Mouse (Mus musculus) layer of hippocampus, postnatal 10 days (tissue): ENCODE results near the gene Zbtb9. TPM values are rescaled to one million over a fixed set of nuclear protein-coding genes. Genes with fewer than 3 reads are reported as not detected.

ENCODE experiments used
- DNase-seq, 2 experiments: peaks; one replicate each; pipeline ENCODE4 v3.0.0; 2021; ENCODE audit warnings: low spot score in 2 of 2
- microRNA-seq, 2 experiments: library from miRNA; unstranded; fragments of <30 nt; microRNA quantifications; one replicate each; pipeline ENCODE4 v1.2.0; 2021
- total RNA-seq, 2 experiments: library from RNA; stranded (reverse); gene quantifications; 2 replicates each; pipeline ENCODE4 v1.2.3; 2021

Zbtb9 gene
- total RNA-seq, 2 experiments from 2014 or later, result 11.8 to 14.0 TPM

DNA sequence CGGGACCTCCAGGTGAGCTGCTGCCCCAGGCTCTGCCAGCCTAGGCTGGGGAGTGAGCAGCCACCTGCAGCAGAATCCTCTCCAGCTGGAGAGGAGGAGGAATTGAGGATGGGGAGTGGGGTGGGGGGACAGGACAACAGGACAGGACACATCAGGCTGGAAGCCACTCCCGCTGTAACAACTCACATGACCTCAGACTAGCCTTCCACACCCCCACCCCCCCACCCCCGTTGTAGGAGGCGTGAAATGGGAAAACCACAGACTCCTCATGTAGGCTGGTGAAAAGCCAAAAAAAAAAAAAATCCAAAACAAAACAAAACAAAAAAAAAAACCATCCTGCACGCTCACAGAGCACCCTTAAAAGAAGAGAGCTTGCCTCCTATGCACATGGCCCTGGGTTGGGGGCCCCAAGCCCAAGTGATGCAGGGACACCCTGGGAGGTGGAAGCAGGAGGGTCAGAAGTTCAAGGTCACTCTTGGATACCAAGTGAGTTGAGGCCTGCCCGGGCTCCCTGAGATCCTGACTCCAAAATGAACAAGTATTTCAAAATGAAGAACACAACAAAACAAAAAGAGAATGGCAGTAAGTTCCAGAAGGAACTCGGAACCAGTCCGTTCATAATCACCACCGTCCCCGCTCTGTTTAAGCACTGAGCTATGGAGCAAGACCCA lies 66.6 kb downstream of the Zbtb9 start:
- no peak for DNase-seq

DNA sequence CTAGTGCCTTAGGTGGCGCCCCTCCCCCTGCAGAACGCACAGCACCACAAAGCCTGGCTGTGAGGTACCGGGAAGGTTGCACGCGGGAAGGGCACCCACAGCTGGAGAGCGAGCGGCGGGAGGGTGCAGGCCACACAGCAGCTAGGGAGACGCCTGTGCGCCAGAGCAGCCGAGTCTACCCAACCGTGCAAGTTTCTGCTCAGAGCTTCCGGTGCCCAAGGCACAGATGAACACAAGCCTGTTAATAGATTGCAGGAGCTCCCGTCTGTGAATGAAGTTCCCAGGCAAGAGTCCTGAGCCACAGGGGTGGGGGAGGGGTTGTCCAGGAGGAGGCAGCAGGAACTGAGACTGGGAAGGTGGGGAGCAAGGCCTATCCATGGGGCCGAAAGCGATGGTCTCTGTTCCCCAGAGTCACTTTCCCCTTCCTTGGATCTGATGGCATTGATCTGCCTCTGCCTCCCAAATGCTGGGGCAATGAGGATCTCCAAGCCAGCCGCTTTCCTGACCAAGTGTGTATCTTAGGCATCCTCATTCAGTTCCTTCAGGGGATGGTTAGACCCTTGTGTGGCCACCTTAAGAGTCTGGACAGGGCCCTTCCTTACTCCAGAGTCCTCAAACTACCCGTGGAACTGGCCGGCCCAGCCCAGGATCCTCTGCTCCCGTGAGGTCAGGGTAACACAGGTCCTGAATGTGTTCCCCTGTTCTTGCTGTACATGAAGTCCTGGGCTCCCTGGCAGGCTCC lies 67.5 kb downstream of the Zbtb9 start:
- no peak for DNase-seq

DNA sequence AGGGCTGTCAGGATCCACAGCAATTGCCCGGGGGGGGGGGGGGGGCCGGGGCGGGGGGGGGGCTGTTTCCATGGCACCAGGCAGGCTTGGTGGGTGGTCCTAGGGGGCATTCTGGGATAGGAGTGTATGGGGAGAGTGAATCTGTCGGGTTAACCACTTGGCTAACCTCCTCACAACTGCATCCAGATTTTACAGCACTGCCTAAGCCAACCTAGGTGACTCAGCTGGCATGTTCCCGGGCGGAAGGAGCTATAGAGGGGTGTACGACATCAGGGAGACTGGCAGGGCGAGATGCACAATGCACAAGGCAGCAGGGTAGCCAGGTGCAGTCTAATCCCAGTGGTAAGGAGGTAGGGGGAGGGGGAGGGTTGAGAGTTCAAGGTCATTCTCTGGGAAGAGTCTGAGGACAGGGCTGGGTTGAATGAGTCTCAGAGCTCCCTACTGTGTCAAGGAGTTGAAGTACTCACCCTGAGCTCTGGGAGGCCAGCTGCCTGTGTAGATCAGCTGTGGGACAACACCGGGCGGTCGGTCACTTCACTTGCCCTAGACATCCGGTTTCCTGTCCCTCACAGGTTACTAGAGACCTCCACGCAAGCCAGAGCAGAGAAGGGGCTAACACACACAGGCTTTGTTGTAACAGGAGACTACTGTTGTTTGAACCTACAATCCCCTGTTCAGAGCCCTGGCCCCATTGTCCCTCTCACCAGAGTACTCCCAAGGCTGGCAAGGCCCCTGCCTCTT lies 68.2 kb downstream of the Zbtb9 start:
- DNase-seq, result no peak

DNA sequence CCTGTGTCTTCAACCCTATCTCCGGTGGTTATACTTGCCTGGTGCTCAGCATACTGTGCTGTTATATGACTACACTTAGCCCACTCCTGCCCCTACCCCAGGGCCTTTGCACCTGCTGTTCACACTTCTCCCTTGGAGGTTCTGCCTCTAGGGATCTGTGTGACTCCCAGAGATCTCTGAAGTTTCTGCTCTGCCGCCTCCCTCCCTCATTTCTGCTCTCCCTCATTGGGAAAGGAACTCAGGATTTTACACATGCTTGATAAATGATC lies 68.8 kb downstream of the Zbtb9 start:
- DNase-seq, result no peak

DNA sequence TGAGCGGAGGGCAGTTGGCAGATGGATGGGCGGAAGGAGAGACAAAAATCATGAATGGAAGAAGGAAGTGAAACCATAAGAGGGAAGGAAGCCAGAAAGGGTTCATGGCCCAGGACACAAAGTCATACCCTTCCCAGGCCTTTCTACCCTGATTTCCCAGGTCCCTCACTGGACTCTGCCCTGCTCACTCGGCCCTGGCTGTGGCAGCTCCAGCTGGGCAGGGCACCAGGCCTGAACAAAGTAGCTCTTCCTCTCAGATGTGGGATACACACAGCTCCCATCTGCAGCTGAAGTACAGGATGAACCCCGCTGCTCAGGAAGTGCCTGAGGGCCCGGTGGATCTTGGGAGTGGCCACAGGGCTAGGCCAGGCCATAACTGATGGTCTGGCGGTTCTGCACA lies 69.9 kb downstream of the Zbtb9 start:
- DNase-seq, result no peak

DNA sequence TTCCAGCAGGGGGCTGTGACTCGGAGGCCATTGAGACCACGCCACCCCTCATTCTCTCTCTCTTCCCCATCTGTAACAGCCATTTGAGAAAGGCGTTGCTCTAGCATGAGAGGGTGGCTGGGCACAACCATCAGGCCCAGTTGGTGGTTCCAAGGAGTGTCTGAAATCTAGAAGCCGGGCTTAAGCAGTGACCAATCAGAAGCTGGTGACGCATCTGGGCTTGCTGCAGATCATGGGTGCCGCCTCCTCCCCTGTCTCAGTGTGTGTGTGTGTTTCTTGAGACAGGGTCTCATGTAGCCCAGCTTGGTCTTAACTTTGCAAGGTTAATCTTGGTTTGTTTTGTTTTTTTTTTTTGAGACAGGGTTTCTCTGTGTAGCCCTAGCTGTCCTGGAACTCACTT lies 72.2 kb downstream of the Zbtb9 start:
- no peak for DNase-seq

DNA sequence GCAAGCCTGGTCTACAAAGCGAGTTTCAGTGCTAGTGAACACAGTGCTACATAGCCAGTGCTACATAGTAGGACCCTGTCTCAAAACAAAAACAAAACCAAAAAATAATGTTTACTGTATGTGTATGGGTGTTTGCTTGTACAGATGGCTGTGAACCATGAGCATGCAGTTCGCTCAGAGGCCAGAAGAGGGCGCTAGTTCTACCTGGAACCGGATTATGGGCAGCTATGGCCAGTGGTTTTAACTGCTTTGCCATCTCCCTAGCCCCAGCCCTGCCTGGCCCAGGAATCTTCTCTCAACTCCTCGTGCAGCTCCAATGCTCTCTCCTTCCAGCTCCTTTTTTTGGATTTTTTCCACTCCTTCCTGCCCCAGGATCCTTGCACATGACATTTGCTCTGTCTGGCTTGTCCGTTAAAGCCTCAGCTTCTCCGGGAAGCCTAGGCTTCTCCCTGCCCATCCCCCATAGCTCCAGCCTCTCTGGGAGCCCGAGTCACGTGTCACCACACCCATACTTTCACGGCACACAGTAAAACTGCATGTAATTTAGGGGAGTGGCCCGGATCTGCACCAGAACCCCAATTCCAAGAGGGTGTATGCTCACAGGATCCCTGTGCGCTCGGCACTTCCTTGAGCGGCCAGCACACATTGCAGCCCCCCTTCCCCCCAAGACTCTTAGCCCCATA lies 74.9 kb downstream of the Zbtb9 start:
- no peak for DNase-seq

DNA sequence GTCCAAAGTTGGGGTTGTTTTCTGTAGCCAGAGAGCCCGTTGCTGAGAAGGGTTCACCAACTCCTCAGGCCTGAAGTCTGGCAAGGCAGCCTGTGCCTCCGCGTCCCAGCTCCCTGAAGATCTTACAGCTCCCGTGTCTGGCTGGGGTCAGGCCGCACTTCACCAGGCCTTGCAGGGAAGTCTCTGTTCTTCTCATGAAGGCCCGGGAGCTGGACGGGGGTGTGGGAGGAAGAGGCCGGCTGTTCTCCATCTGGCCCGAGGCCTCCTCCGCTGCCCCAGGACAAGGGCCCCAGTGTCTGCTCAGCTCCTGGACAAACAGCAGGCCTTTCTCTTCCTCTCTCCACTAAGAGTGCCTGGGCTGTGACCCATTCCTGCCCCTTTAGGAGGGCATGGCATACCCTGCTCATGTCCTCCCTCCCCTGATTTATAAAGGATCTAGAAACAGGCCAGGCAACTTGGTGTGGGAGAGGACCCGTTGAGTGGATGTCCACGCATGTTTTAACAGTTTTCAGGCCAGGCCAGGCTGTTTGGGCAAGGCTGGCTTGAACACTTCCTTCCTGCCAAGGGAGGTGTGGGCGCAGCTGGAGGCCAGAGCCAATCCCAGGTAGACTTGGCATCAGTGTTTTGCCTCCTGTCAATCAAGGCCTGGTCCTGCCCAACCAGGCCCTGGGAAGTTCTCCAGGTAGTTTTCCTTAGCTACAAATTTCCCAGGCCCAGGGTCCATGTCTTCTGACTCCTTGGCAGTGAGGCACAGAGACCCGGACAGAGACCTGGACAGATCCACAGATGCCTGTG lies 75.7 kb downstream of the Zbtb9 start:
- peak in 1 of 2 experiments; percentile 49 for DNase-seq

DNA sequence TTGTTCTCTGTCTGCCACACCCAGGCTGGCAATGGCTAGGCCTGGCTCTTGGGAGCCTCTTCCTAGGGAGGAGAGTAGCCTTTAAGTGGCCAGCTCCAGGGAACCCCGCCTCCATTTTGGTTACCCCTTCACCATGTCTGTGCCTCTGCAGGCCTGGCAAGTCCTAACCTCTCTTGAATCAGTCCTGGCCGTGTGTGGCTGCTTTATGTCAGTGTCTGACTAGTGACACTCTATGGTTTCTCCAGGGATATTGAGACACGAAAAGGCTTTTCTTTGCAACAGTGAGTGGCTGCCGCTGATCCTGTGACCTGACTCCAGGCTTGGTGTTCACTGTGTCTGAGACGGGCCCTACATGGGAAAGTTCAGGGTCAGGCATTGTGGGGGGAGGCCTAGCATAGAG lies 77.9 kb downstream of the Zbtb9 start:
- no peak for DNase-seq

DNA sequence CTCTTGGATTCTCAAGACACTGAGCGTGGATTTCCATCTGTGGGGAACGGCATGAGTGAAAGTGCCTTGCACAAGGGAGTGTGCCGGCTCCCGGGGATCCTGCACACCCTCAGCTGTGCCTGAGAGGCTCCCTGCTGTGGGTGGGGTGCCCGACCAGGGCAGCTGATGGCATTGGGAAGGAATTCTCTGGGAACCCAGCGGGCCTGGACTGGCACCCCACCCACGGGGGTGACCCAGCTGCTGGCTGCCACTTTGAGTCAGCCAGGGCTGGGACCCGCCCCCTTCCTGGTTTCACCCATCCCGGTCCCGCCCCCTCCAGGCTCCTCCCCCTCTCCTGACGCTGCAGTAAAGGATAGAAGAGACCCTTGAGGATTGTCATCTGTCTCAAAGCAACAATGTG lies 78.5 kb downstream of the Zbtb9 start:
- no peak for DNase-seq

DNA sequence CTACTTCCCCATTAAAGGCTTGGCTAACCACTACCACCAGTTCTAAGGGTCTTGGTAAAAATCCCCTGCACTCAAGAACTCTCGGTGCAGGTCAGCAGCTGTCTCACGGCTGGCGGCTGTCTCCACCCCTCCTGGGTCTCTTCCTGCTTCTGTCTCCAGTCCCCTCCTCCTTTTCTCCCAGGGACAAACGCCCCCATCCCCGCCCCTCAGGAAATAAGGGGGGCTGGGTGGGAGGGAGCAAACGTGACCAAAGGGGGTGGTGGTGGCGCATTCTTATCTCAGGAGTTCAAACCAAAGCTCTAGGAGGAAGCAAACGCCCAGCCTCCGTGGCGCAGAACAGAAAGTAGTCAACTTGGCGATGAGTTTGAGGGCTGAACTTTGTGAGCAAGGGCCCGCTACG lies 83.2 kb downstream of the Zbtb9 start:
- no peak for DNase-seq

DNA sequence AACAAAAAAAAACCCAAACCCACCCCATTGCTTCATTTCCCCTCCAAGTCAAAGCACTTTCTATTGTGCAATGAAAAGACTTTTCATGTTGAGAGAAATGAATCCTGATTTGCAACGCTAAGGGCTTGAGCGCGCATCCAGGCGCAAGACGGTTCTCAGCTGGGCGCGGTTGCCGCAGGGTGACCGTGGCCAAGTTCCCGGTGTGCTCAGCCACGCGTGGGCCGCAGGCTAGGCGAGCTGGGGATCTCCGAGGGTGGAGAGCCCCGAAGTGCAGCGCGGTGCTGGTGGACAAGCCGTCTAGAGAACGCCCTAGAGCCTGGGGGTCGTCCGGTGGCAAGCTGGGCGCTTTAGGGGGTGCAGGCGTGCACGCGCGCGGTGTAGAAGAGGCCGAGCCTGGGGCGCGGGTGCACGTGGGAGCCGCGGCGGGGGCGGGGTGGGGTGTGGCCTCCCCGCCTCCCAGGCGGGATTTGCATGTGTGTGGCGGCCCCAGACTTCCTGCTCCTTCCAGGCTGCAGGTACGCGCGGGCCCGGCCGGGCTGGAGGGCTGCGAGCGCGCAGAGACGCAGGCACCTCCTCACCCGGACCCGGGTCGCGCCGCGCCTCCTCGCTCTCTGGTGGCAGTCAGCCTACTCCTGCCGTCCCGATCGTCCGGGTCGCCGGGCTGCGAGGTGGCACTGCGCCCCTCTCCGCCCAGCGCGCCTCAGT lies 84.0 kb downstream of the Zbtb9 start, which contains the start of gene Itpr3:
Itpr3 (plus strand) TSS at position 493 of the 705 bp plus-strand sequence.
- DNase-seq, result no peak

DNA sequence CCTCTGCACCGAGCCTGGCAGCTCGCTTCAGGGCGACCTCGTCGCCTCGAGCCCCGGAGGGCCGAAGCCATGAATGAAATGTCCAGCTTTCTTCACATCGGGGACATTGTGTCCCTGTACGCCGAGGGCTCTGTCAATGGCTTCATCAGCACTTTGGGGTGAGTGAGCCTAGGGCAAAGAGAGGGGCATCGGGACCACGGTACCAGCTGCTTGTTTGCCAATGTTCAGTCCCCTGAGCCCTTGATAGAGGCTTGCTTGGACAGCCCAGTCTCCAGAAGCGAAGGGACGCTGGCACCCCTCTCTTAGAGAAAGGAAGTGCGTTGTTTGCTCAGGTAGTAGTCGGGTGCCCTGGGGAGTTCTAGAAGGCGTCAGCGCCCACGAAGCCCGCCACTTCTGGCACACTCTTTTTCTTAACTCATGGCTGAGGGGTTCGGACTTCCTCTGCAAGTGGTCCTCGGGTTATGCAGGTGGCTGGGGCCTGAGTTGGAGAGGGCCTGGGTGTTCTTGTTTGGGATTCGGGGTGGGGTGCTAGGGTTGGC lies 84.6 kb downstream of the Zbtb9 start:
- DNase-seq, result no peak

Small RNA genes within 50 kb of the gene (microRNA-seq; reads per million reads assigned to microRNA genes)
- 13.2 to 28.4 reads per million in 2 experiments for gene Mir3083
- gene Mir6968, result 4.2 to 4.5 reads per million in 2 experiments

Other genes with a start within 250 kb of the Zbtb9 start
- gene Bnip1, start 192.1 kb upstream of the Zbtb9 start, total RNA-seq, result 10 to 100 TPM; 33.0 to 34.1 TPM
- gene Nkx2-5, start 128.2 kb upstream of the Zbtb9 start, total RNA-seq, result not detected
- 1 to 10 TPM; 4.0 to 5.8 TPM for gene Kifc5b, start 56.1 kb upstream of the Zbtb9 start, total RNA-seq
- gene Phf1, start 40.1 kb upstream of the Zbtb9 start, total RNA-seq, result 10 to 100 TPM; 23.0 to 23.9 TPM
- gene Cuta, start 33.6 kb upstream of the Zbtb9 start, total RNA-seq, result 100 to 1,000 TPM; 106 to 112 TPM
- 100 to 1,000 TPM; 450 to 479 TPM for gene Syngap1, start 31.9 kb upstream of the Zbtb9 start, total RNA-seq
- 10 to 100 TPM; 29.3 to 33.2 TPM for gene Bak1, start 55.8 kb downstream of the Zbtb9 start, total RNA-seq
- 1 to 10 TPM; 2.4 to 2.9 TPM for gene Itpr3, start 84.1 kb downstream of the Zbtb9 start, total RNA-seq
- gene Uqcc2, start 160.7 kb downstream of the Zbtb9 start, total RNA-seq, result 100 to 1,000 TPM; 152 to 168 TPM
- gene Ip6k3, start 194.6 kb downstream of the Zbtb9 start, total RNA-seq, result not detected
- gene Lemd2, start 231.3 kb downstream of the Zbtb9 start, total RNA-seq, result 10 to 100 TPM; 48.4 to 56.2 TPM